Mouse (Mus musculus): ENCODE results near the gene Mipep.

Gene Mipep

DNA sequence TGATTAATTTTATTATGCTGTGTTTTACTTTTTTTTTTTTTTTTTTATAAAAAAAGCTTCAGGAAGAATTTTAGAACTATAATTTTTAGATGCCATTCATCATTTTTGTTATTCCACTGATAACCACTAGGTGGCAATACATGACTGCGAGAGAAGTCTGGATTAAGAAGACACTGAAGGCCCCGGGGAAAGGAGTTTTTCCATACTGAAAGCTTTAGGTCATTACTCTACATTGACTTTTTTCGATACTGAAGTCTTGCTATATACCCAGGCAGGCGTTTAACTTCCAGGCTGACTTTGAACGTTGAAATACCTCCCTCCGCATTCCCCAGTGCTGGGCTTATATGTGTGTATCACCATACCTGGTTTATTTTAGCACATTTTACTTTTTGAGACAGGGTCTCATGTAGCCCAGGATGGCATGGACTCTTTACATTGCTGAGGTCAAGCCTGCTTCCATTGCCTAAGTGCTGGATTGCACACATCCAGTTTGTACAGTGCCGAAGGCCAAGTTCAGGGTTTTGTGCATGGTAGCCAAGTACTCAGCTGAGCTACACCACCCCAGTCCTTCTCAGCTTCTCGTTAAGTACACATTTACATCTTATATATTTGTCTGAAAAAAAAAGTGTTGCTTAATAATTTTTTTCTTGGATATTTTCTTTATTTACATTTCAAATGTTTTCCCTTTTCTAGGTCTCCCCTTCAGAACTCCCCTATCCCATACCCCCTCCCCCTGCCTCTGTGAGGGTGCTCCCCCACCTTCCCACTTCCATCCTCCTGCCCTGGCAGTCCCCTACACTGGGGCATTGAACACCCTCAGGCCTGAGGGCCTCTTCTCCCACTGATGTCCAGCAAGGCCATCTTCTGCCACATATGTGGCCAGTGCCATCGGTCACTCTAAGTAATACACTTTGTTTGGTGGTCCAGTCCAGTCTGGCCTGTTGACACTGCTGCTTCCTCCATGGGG is 15.7 kb downstream of the Mipep start:
- DNase-seq (ENCODE audit: low spot score in 2 of 2): no peak

DNA sequence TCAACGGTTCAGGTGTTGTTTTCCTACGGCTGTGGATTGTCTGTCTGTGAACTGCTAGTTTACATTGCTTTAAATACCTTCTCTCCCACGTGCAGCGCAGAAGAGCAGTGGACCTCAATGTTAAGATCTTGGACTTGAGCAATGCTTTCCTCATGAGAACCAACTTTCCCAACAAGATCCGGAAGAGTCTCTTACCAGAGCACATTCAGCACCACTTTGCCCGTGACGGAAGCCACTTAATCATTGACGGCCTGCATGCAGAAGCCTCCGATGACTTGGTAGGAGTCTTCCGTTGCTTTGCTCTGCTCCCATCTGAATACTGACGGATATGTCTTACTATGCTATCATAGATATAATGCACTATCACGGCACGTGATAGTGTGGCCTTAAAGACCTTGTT is 17.7 kb downstream of the Mipep start:
- DNase-seq (ENCODE audit: low spot score in 2 of 2): no peak

DNA sequence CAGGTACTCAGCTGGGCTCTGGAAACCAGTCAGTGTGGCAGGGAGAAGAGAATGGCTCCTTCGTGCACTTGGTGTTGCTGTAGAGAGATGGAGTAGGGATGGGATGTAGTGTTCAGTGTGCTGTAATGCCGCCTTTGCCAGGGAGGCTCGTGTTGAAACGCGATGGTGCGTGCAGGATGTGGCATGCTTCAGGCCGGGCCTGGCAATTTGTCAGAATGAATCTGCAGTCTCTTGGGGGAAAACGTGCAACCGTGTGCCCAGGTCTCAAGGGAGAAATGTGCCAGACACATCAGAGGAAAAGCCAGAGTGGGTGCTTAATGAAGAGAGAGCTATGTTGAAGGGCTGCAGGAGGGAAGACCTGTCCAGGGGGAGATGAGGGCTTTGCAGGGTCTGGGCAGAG is 20.6 kb downstream of the Mipep start:
- no peak for DNase-seq (ENCODE audit: low spot score in 2 of 2)

DNA sequence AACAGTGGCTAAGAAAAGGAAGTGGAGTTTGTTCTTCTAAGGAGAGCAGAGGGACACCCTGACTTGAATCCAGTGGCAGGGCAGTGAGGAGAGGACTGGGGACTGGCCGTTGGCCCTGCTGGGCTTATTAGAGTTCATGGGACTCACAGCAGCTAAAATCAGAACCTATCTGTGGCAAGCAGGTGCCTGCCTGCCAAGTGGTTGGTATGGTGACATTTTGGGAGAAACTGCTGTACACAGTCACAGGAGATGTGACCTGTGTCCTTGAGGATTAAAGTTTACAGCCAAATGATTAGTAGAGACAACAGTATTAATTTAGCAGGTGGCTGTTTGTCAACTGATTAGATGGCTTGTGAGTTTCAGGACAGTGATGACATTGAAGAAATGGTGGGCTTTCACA is 21.5 kb downstream of the Mipep start:
- no peak for DNase-seq (ENCODE audit: low spot score in 2 of 2)

DNA sequence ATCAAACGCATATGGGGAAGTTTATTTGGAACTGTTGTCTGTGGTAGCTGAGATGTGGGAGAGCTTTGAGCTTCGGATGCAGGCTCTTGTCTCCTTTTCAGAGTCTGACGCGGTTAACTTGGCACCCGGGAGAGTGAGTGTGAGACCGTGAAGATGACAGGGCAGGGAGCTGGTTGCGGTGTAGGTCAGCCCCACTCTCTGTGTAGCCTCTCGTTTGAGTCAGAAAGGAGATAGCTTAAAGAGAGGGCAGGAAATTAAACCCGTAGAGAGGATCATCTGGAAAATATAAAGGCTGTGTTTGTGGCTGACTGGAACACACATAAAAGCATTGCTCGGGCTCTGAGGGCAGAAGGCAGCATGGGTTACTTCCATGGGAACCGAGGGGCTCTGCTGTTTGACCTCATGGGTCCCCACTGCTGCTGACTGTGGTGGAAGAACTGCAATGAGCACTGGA is 22.5 kb downstream of the Mipep start:
- no peak for DNase-seq (ENCODE audit: low spot score in 2 of 2)

DNA sequence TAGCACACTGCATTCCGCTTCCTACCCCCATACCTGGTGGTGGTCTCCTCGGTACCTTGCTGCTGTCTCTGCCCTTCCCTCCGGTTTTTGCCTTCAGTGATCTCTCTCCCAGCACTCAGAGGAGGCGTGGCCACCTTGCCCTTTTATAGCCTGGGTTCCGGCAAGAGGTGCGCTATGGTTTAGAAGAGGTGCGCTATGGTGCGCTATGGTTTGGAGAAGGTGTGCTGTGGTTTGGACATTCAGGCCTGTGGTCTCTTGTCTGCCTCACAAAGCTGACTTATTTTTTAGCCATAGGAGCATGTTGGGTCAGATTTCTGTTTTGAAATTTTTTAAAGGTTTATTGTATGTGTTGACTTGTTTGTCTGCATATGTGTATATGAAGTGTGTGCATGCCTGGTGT is 25.5 kb downstream of the Mipep start:
- DNase-seq (ENCODE audit: low spot score in 2 of 2): no peak

DNA sequence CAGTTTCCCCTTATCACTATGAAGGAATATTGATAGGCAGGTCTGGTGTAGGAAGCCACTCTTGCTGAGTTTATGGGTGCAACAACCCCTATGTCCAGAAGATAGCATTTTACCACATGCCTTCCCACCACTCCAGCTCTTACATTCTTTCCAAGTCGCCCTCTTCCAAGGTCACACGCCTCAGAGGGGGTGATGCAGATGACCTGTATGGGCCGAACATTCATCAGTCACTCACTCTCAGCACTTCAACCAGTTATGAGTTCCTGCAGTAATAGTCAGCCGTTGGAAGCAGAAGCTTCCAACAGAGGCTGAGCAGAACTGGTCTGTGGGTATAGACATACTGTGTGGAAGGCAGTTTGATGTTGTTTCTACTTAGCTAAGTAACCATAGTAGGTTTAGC is 27.2 kb downstream of the Mipep start:
- DNase-seq (ENCODE audit: low spot score in 2 of 2): no peak

DNA sequence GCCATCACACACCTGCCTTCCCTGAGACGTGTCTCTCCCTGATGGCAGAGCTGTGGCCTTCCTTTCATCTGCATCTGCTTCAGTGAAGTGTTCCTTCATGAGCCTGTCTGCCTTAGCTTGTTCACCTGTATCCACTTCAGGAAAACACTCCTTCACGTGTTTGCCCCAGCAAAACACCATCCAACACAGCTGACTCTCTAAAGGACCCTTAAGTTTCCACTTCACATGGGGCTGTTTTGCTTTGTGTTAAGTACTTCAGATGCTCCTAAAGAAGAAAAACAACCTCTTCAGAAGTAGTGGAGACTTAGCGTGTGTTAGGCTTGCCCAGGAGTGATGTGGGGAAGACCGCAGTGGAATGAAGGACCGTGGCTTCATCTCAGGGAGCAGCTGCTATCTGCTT is 30.7 kb downstream of the Mipep start:
- no peak for DNase-seq (ENCODE audit: low spot score in 2 of 2)

DNA sequence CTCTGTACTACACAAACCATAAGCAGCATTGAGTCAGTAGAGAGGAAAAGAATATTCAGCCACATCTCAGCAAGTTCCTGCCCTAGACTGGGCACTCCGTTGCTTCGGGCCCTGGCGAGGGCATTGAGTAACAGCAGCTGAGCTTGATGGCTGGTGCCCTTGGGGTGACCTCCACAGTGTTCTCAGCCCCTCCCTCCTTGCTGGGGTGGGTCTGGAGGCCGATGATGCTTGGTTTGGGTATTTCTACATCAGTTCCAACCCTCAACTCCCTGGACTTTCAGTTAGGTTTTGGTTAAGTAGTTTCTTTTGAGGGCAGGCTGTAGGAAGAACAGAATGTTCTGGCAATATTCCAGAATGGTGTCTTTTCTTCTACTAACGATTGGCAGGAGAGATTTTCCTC is 33.7 kb downstream of the Mipep start:
- DNase-seq (ENCODE audit: low spot score in 2 of 2): no peak

DNA sequence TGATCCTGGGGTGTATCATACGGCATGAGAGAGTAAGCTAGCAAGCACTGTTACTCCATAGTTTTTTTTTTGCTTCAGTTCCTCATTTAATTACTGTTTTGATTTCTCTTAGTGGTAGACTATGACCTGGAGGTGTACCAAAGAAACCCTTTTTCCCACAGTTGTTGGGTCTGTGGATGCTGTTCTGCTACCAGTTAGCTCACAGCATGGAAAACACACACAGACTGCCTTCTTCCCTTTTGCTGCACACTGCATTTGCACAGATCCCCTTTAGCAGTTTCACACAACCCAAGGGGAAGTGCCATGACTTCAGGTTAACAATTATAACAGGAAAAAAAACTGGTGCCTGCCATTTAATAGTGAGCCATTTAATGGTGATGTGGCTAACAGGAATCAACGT is 45.7 kb downstream of the Mipep start:
- DNase-seq (ENCODE audit: low spot score in 2 of 2): no peak

DNA sequence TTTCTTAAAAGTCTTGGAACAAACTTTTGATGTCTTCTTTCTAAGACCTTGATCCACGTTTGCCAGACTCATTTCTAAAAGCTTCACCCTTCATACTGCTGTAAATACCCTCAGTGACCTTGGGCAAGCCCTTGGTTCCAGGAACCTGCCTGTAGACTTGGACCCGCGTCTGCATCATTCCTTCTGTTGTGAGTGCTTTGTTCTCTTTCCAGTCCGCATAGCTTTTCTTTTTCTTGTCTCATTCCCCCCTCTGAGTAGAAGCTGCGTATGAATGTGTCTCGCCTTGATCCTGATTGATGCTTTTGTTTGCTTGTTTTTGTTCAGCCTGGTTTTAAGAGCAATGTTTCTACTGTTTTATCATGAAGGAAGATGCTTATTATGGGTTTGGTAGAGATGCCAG is 52.3 kb downstream of the Mipep start:
- DNase-seq (ENCODE audit: low spot score in 2 of 2): no peak

DNA sequence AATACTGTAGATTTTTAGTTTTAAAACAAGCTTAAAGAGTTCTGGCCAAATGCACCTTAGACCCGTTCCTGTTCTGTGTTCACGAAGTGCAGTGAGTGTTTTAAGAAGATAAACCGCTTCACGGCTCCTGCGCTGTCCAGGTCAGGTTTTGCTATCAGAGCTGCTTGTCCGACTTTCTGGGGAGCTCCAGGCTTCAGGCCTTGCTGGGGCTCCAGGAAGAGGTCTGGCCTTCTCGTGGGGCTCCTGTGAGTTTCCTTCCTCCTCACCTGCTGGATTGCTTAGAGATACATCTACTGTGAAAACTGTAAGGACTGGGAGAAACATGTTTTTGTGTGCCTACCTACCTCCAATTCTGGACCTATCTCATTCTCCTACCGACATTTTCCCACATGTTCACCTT is 55.3 kb downstream of the Mipep start:
- no peak for DNase-seq (ENCODE audit: low spot score in 2 of 2)

DNA sequence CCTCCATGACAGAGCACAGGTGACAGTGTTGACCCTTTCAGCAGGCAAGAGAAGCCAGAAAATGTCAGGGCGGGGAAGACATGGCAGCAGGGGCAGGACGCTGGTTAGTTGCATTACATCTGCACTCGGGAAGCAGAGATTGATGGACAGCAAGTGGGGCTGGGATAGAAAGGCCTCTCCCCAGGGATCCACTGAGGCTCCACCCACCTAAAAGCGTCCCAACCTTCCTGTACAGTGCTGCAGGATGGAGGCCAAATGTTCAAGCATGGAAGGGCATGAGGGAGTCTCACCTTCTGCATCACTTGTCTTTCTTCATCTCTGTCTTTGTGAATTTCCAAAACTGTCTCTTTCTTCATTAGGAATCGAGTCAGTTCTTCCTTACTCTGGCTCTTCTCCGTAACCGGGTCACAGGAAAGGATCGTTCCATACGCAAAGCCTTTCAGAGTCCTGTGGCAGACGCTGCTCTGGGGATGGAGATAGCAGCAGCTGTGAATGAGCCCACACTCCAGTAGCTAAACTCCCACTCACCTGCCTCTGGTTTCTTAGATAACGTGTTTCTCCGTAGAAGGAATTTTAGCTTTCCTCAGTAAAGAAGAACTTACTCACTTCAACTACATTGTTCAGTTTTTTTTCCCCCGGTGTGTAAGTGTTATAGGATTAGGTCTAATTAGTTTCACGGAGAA is 57.7 kb downstream of the Mipep start:
- no peak for DNase-seq (ENCODE audit: low spot score in 2 of 2)

DNA sequence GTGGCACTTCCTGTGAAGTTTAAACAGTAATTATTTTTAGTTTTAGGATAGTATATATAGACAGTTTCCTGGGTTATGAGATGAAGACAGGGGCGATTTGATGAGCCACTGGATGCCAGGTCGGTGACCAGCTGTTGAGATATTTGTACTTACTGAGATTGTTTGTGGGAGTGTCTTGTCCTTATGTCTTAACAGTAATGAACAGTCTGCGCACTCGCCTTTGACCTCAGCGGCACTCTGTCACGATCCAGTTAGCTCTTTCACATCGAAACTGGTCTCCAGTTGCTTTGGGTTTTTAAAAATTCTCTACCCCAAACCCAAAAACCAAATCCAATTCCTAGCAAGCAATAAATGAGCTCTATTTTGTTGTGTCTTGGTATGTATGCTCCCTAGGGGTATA is 59.2 kb downstream of the Mipep start:
- no peak for DNase-seq (ENCODE audit: low spot score in 2 of 2)

DNA sequence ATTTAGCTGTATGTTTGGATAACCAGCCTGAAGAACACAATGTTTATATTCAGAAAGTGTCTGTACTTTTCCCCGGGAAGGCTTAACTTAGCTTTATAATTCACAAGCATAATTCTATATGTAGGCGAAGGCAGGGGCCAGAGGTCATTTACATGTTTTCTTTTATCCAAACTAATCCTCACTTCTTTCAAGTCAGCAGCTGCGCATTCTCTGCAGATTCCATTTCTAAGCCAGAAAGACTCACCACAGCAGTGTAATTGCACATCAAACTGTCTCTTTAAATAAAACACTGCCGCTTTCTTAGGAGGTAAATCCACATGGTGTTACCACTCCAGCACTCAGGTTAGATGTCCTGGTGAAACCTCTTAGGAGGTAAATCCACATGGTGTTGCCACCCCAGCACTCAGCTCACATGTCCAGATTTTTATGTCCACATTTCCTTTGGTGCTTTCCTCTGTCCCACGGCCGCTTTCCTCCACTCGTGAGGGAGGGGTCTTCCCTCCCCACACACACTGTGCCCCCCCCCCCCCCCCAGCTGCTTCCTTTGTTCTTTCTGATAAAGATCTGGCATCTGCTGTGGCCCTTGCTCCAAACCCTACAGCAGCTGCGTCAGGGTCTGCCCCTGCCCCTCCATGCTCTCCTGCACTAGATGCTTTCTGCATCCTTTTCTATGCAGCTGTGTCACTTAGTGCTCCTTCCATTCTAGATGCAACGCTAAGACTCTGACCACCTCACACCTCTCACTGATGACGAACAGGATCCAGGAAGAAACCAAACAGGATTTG is 61.1 kb downstream of the Mipep start:
- no peak for DNase-seq (ENCODE audit: low spot score in 2 of 2)

DNA sequence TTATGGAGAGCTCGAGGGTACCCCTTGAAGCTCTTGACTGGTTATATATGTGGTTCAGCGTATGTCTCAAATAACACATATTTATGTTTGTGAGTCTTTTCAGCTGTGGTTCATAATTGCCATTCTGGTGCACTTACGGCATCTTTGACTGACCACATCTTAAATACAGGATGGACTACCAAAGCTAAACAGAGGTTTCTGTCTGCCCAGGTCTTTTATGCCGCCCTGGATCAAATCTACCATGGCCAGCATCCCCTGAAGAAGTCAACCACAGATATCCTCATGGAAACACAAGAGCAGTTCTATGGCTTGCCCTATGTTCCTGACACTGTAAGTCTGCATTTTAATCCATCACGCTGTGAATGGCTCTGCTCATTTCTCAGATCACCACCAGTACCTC is 61.8 kb downstream of the Mipep start:
- DNase-seq (ENCODE audit: low spot score in 2 of 2): no peak

DNA sequence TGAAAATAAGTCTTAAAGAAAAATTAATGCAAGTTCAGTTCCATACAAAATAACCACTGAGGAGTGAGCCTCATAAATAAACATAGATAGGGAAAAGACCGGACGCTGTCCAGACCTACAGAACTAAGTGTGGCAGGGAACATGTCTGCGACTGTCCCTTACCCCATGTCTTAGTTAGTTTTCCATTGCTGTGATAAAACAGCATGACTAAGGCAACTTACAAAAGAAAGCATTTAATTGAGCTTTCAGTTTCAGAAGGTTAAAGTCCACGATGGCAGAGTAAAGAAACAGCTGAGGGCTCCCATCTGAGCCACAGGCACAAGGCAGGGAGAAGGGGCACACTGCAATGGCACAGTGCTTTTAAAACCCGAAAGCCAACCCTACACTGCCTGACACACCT is 63.8 kb downstream of the Mipep start:
- no peak for DNase-seq (ENCODE audit: low spot score in 2 of 2)

DNA sequence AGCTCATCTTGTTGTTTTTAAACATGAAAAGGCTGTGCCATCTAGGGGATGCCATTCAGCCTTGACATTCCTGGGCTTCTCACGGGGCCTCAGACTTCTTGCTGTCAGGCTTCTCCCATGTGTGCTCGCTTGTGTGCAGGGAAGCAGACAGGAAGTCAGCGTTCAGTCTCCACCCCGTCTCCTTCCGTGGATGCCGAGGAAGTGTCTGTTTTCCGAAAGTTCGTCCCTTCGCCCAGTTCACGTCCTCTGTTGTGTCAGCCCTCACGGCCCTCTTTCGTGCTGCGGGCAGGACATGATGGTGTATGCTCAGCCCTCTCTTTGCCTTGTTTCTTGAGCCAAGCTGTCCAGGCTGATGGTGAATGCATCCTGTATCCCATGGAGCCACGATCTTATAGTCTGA is 65.7 kb downstream of the Mipep start:
- no peak for DNase-seq (ENCODE audit: low spot score in 2 of 2)

DNA sequence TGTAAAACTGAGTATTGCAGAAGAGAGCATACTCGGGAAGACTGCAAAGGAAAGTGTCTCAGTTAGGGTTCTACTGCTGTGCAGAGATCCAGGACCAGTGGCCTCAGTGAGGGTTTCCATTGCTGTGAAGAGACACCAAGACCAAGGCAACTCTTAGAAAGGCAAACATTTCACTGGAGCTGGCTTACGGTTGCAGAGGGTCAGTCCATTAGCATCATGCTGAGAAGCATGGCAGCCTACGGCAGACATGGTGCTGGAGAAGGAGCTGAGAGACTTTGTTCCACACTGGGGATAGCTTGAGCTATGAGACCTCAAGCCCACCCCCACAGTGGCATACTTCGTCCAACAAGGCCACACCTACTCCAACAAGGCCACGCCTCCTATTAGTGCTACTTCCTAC is 67.3 kb downstream of the Mipep start:
- DNase-seq (ENCODE audit: low spot score in 2 of 2): no peak

DNA sequence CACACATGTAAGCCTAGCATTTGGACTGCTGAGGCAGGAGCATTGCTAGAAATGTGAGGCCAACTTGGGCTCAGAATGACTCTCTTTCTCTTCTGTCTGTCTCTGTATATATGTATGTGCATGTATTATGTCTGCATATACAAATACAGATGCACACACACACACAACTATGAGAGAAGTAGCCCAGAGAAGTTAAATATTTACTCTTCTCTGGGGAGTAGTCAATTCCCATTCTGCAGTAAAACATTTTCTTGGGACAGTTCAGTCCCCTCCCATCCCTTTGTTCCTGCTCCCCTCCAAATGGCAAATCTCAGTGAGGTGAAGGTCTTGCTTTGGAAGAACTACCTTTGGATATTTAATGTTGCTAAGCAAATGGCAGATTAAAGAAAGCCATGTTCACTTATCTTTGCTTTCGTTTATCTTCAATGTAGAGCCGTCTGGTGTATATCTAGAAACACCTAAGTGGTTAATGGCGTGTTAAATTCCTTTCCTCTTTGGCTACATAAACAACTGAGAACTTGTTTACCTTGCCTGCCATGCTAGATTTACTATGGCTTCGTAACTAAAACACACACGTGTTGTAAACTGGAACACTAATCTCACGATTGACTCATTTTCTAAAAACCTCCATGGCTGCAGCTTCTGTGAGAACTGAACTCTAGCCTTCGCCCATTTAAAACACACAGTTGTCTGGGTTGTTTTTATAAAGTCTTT is 72.0 kb downstream of the Mipep start:
- DNase-seq (ENCODE audit: low spot score in 2 of 2): no peak

DNA sequence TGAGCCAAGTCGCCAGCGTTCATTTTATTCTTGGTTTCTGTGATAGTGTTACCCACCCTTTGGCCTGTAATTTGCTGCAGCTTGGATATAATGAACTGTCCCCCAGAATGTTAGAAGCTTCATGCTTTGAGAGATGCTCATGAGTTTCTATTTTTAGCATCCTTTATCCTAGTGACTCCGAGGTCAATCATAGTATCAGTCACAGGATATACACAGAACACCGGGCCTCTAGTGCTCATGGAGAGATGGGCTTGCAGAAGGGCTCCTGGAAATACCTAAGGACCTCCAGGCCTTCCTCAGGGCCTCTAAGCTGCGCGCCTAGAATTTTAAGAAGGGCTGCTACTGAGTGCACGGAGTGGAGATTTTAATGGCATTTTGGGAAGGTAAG is 72.5 kb downstream of the Mipep start:
- no peak for DNase-seq (ENCODE audit: low spot score in 2 of 2)

DNA sequence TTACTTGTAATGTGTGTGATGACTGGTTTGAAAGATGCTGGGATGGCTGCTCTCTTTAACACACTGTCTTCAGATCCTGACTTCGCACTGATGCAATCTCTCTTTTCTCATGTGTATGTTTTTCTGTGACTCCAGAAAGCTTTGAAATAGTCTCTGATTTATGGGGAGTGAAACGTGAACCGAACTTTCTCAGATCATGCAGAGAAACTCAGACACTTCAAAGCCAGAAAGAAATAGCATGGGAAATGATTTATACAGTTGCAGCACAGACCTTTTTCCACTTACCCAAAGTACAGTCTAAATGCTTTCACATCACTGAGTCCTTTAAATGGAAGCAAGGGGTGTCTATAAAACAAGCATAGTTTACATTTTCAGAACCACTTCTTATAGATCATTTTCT is 79.0 kb downstream of the Mipep start:
- DNase-seq (ENCODE audit: low spot score in 2 of 2): no peak

Data from urinary bladder, postnatal 4 days (tissue).